Mouse (Mus musculus) forebrain, embryonic 15.5 days (tissue): Measurements from ENCODE around the gene Nfkbie. TPM values are rescaled to one million over a fixed set of nuclear protein-coding genes. Genes with fewer than 3 reads are reported as not detected.

Experiments
- ATAC-seq: fragments of 200-750 bp; cut with Nextera tagmentation; replicated peaks from 2 replicates; pipeline ENCODE4 v1.8.0; 2017; ENCODE audit warnings: mild to moderate bottlenecking, moderate TSS enrichment, moderate library complexity
- H3K27ac ChIP-seq: fragments of 300-500 bp; sonication (generic); replicated peaks from 2 replicates; pipeline ENCODE4 v1.5.1; 2015; ENCODE audit warnings: mild to moderate bottlenecking, inconsistent platforms
- H3K27me3 ChIP-seq: fragments of 300-500 bp; sonication (generic); 2 replicates; pipeline ENCODE4 v1.6.1; 2015; ENCODE audit warnings: inconsistent platforms
- H3K36me3 ChIP-seq: fragments of 300-500 bp; sonication (generic); 2 replicates; pipeline ENCODE4 v1.6.1; 2015; ENCODE audit warnings: mild to moderate bottlenecking, inconsistent platforms
- H3K4me1 ChIP-seq: fragments of 300-500 bp; sonication (generic); 2 replicates; pipeline ENCODE4 v1.6.1; 2015; ENCODE audit warnings: inconsistent platforms
- H3K4me2 ChIP-seq: fragments of 300-500 bp; sonication (generic); replicated peaks from 2 replicates; pipeline ENCODE4 v1.6.1; 2015; ENCODE audit warnings: mild to moderate bottlenecking, inconsistent platforms
- H3K4me3 ChIP-seq: fragments of 300-500 bp; sonication (generic); 2 replicates; pipeline ENCODE4 v1.5.1; 2015; ENCODE audit warnings: mild to moderate bottlenecking, inconsistent platforms
- H3K9ac ChIP-seq: fragments of 300-500 bp; sonication (generic); replicated peaks from 2 replicates; pipeline ENCODE4 v1.6.1; 2015; ENCODE audit warnings: mild to moderate bottlenecking, inconsistent platforms
- H3K9me3 ChIP-seq: fragments of 300-500 bp; sonication (generic); 2 replicates; pipeline ENCODE4 v1.6.1; 2016; ENCODE audit warnings: inconsistent platforms
- whole genome bisulfite sequencing: fragments of 180-500 bp; shearing (Covaris S2); methylation state at CpG from one replicate; pipeline ENCODE4 v1.1.7; 2015; ENCODE audit warnings: mixed read lengths; 5-methylcytosine and 5-hydroxymethylcytosine counted together
- polyA plus RNA-seq: library from polyadenylated mRNA; unstranded; fragments of >200 nt; fragmentation: Nextera tagmentation; extraction: Ambion mirVana; gene quantifications from 2 replicates; pipeline ENCODE4 v1.2.1, GENCODE M21; 2015

The Nfkbie gene
- polyA plus RNA-seq, 1 experiment from 2014 or later = 4.6 TPM

- WGBS = 3% methylated on average over 8 of the region's 8 CpGs
- ATAC-seq = 0 out of 2 replicates have a peak, but pooled peaks have one; percentile 14
- Histone ChIP-seq H3K9me3 (no peaks in the 10 kb centered on the region), H3K27me3 (peaks cover 5% of the 10 kb centered on the region; the same call in 1 of the 2 replicates), H3K4me2 (no peak overlapping the region), H3K27ac (no peak overlapping the region), H3K4me1 (peaks cover 33% of the 10 kb centered on the region), H3K9ac (no peak overlapping the region), H3K4me3 (no peak overlapping the region), H3K36me3 (0 out of 2 replicates have a peak, but pooled peaks cover under 1% of the 10 kb centered on the region)
Measured at GRCm38 (mm10) chr17:45551816-45552451, 3.6 kb upstream of the Nfkbie start.

- H3K4me3 ChIP-seq = no peak overlapping the region
- 0 out of 2 replicates have a peak, but pooled peaks cover 2% of the 10 kb centered on the region for H3K27me3 ChIP-seq
- ATAC-seq = no peak
- H3K9ac ChIP-seq = no peak overlapping the region
- no peak overlapping the region for H3K27ac ChIP-seq
- H3K36me3 ChIP-seq = no peaks in the 10 kb centered on the region
- WGBS = 85% methylated on average over 3 of the region's 3 CpGs
- H3K9me3 ChIP-seq = no peaks in the 10 kb centered on the region
- no peak overlapping the region for H3K4me2 ChIP-seq
- peaks cover 21% of the 10 kb centered on the region for H3K4me1 ChIP-seq
Measured at GRCm38 (mm10) chr17:45553065-45553464, 2.4 kb upstream of the Nfkbie start.

GRCm38 (mm10) chr17:45554420-45554819 is 1.1 kb upstream of the Nfkbie start:
- no peak overlapping the region for H3K4me3 ChIP-seq
- H3K36me3 ChIP-seq = no peaks in the 10 kb centered on the region
- no peaks in the 10 kb centered on the region for H3K9me3 ChIP-seq
- no peak overlapping the region for H3K4me2 ChIP-seq
- WGBS = 57% methylated on average over 1 of the region's 1 CpGs
- peaks cover 16% of the 10 kb centered on the region for H3K4me1 ChIP-seq
- ATAC-seq = no peak
- no peak overlapping the region for H3K27ac ChIP-seq
- 0 out of 2 replicates have a peak, but pooled peaks cover 2% of the 10 kb centered on the region for H3K27me3 ChIP-seq
- no peak overlapping the region for H3K9ac ChIP-seq

- peak overlapping the region; percentile 87 for H3K4me2 ChIP-seq
- peak overlapping the region; percentile 49 for H3K4me3 ChIP-seq
- H3K27ac ChIP-seq = no peak overlapping the region
- WGBS = 3% methylated on average over 14 of the region's 14 CpGs
- no peaks in the 10 kb centered on the region for H3K9me3 ChIP-seq
- 0 out of 2 replicates have a peak, but pooled peaks cover 2% of the 10 kb centered on the region for H3K27me3 ChIP-seq
- H3K9ac ChIP-seq = peak overlapping the region; percentile 63
- H3K36me3 ChIP-seq = no peaks in the 10 kb centered on the region
- H3K4me1 ChIP-seq = peaks cover 8% of the 10 kb centered on the region
- no peak for ATAC-seq
Measured at GRCm38 (mm10) chr17:45556107-45556489, 595 bp downstream of the Nfkbie start.

- Histone ChIP-seq H3K4me3 (peak overlapping the region; percentile 49), H3K4me1 (peaks cover 8% of the 10 kb centered on the region), H3K9me3 (no peaks in the 10 kb centered on the region), H3K4me2 (peak overlapping the region; percentile 87), H3K27ac (no peak overlapping the region), H3K9ac (no peak overlapping the region), H3K36me3 (no peaks in the 10 kb centered on the region), H3K27me3 (0 out of 2 replicates have a peak, but pooled peaks cover 2% of the 10 kb centered on the region)
- WGBS = 71% methylated on average over 3 of the region's 3 CpGs
- no peak for ATAC-seq
Measured at GRCm38 (mm10) chr17:45556514-45557245, 1.2 kb downstream of the Nfkbie start.

GRCm38 (mm10) chr17:45557246-45557824 is 1.8 kb downstream of the Nfkbie start:
- Histone ChIP-seq H3K27me3 (0 out of 2 replicates have a peak, but pooled peaks cover 2% of the 10 kb centered on the region), H3K27ac (no peak overlapping the region), H3K4me2 (no peak overlapping the region), H3K36me3 (no peaks in the 10 kb centered on the region), H3K4me3 (no peak overlapping the region), H3K4me1 (peaks cover 8% of the 10 kb centered on the region), H3K9ac (no peak overlapping the region), H3K9me3 (no peaks in the 10 kb centered on the region)
- WGBS = 69% methylated on average over 7 of the region's 7 CpGs
- no peak for ATAC-seq

GRCm38 (mm10) chr17:45557998-45558862 is 2.7 kb downstream of the Nfkbie start:
- Histone ChIP-seq H3K4me1 (peaks cover 8% of the 10 kb centered on the region), H3K36me3 (no peaks in the 10 kb centered on the region), H3K27me3 (0 out of 2 replicates have a peak, but pooled peaks cover 2% of the 10 kb centered on the region), H3K4me3 (no peak overlapping the region), H3K27ac (no peak overlapping the region), H3K9ac (no peak overlapping the region), H3K9me3 (no peaks in the 10 kb centered on the region), H3K4me2 (no peak overlapping the region)
- ATAC-seq = no peak
- WGBS = 76% methylated on average over 16 of the region's 16 CpGs

GRCm38 (mm10) chr17:45559732-45560525 is 4.4 kb downstream of the Nfkbie start:
- peaks cover 16% of the 10 kb centered on the region for H3K4me1 ChIP-seq
- H3K4me3 ChIP-seq = no peak overlapping the region
- no peak overlapping the region for H3K9ac ChIP-seq
- no peaks in the 10 kb centered on the region for H3K36me3 ChIP-seq
- no peak overlapping the region for H3K27ac ChIP-seq
- WGBS = 84% methylated on average over 15 of the region's 15 CpGs
- H3K9me3 ChIP-seq = no peaks in the 10 kb centered on the region
- no peak for ATAC-seq
- H3K27me3 ChIP-seq = 0 out of 2 replicates have a peak, but pooled peaks cover under 1% of the 10 kb centered on the region
- no peak overlapping the region for H3K4me2 ChIP-seq

- no peak for ATAC-seq
- H3K4me2 ChIP-seq = no peak overlapping the region
- peaks cover 26% of the 10 kb centered on the region for H3K36me3 ChIP-seq
- H3K9ac ChIP-seq = no peak overlapping the region
- no peaks in the 10 kb centered on the region for H3K9me3 ChIP-seq
- peaks cover 30% of the 10 kb centered on the region for H3K4me1 ChIP-seq
- 80% methylated on average over 12 of the region's 12 CpGs for WGBS
- H3K27ac ChIP-seq = no peak overlapping the region
- H3K4me3 ChIP-seq = no peak overlapping the region; the same call in 1 of the 2 replicates
- no peaks in the 10 kb centered on the region for H3K27me3 ChIP-seq
Measured at GRCm38 (mm10) chr17:45563216-45563615, 7.7 kb downstream of the Nfkbie start.

- Histone ChIP-seq H3K9ac (peak within 1 kb of the TSS; percentile 94), H3K4me2 (peak within 1 kb of the TSS; percentile 98), H3K27me3 (no peaks in the 10 kb centered on the region), H3K36me3 (peaks cover 32% of the 10 kb centered on the region), H3K4me3 (peak within 1 kb of the TSS; percentile 89), H3K27ac (peak within 1 kb of the TSS; percentile 86), H3K9me3 (no peaks in the 10 kb centered on the region), H3K4me1 (peaks cover 30% of the 10 kb centered on the region)
- under 1% methylated on average over 43 of the region's 61 CpGs for WGBS
- ATAC-seq = peak; percentile 88
Measured at GRCm38 (mm10) chr17:45563655-45564530, 8.4 kb downstream of the Nfkbie start, which contains the start of gene Slc35b2. Gene Slc35b2, plus strand, starts transcription at chr17:45563874.
